Mouse (Mus musculus) hindbrain, embryonic 11.5 days (tissue): ENCODE results near the gene Fbxw4. TPM values are rescaled to one million over a fixed set of nuclear protein-coding genes. Genes with fewer than 3 reads are reported as not detected.

Source experiments
- ATAC-seq: fragments of 200-750 bp; cut with Nextera tagmentation; 2 replicates; pipeline ENCODE4 v1.8.0; 2017; ENCODE audit warnings: mild to moderate bottlenecking, moderate TSS enrichment, moderate library complexity; ENCODE audit not compliant: low FRiP score
- DNase-seq: peaks from one replicate; pipeline ENCODE4 v3.0.0-alpha.2; 2015; ENCODE audit warnings: low spot score
- H3K27ac ChIP-seq: fragments of 300-500 bp; sonication (generic); 2 replicates; pipeline ENCODE4 v1.5.1; 2014; ENCODE audit warnings: mild to moderate bottlenecking, low read depth, low read length
- H3K27me3 ChIP-seq: fragments of 300-500 bp; sonication (generic); 2 replicates; pipeline ENCODE4 v1.6.1; 2014; ENCODE audit warnings: mild to moderate bottlenecking, low read length, moderate library complexity, mixed read lengths; ENCODE audit not compliant: control insufficient read depth, insufficient read depth
- H3K36me3 ChIP-seq: fragments of 300-500 bp; sonication (generic); 2 replicates; pipeline ENCODE4 v1.6.1; 2014; ENCODE audit warnings: mild to moderate bottlenecking, low read length, moderate library complexity, mixed read lengths; ENCODE audit not compliant: control insufficient read depth, insufficient read depth
- H3K4me1 ChIP-seq: fragments of 300-500 bp; sonication (generic); replicated peaks from 2 replicates; pipeline ENCODE4 v1.6.1; 2014; ENCODE audit warnings: low read length, mixed read lengths; ENCODE audit not compliant: control insufficient read depth, insufficient read depth
- H3K4me2 ChIP-seq: fragments of 300-500 bp; sonication (generic); replicated peaks from 2 replicates; pipeline ENCODE4 v1.6.1; 2014; ENCODE audit warnings: mild to moderate bottlenecking, low read depth, low read length
- H3K4me3 ChIP-seq: fragments of 300-500 bp; sonication (generic); 2 replicates; pipeline ENCODE4 v1.5.1; 2014; ENCODE audit warnings: low read depth, low read length
- H3K9ac ChIP-seq: fragments of 300-500 bp; sonication (generic); 2 replicates; pipeline ENCODE4 v1.6.1; 2014; ENCODE audit warnings: low read depth, low read length
- H3K9me3 ChIP-seq: fragments of 300-500 bp; sonication (generic); 2 replicates; pipeline ENCODE4 v1.6.1; 2016; ENCODE audit warnings: low read length; ENCODE audit not compliant: control insufficient read depth
- WGBS: fragments of 180-500 bp; shearing (Covaris S2); extraction: QIAGEN DNeasy Blood & Tissue Kit; methylation state at CpG from one replicate; pipeline ENCODE4 v1.1.7; 2014; 5-methylcytosine and 5-hydroxymethylcytosine counted together
- polyA plus RNA-seq: library from polyadenylated mRNA; unstranded; fragments of >200 nt; fragmentation: Nextera tagmentation; extraction: Ambion mirVana; gene quantifications from 2 replicates; pipeline ENCODE4 v1.2.1, GENCODE M21; 2014

Gene Fbxw4
- polyA plus RNA-seq = 2.0 and 3.5 TPM in 2 replicates

DNA sequence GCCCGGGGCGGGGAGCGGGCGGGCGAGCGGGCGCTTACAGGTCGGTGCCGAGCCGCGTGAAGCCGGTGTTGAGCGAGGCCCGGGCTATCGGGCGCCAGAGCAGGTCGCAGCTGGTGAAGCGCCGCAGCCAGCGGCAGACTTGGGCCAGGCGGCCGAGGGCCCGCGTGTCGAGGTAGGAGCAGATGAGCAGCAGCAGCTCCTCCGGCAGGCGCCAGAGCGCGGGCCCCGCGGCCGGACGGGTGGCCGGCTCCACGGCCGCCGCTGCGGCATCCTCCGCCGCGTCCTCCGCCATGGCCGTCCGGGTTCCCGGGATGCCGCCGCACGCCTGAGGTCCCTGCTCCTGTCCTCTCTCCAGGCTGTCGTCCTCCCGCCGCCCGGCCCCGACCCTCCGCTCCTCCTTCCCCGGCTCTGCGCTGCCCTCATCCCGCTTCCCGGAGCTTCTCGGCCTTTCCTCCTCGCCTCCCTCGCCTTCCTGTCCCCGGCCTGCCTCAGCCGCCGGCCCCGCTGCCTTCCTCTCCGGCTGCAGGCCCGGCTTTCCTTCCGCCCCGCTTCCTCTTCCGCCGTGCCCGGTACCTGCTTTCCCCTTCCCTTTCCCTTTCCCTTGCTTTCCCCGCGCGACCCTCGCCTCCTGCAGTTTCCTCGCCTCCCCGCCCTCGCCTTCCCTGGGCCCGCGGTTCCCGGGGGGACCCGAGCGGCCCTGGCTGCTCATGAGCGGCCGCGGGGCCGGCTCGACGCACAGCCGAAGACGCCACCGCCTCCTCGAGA lies at the start of gene Fbxw4:
Gene Fbxw4 (minus strand): TSS at position 575 of the 765 bp plus-strand sequence.
- ATAC-seq (peak; percentile 87), DNase-seq (peak; percentile 80)
- peak within 1 kb of the TSS; percentile 83 for H3K4me2 ChIP-seq
- H3K4me3 ChIP-seq = peak within 1 kb of the TSS; percentile 79
- no peaks in the 10 kb centered on the region for H3K9me3 ChIP-seq
- WGBS = under 1% methylated on average over 57 of the region's 94 CpGs
- H3K27ac ChIP-seq = peak within 1 kb of the TSS; percentile 91
- 0 out of 2 replicates have a peak, but pooled peaks cover 2% of the 10 kb centered on the region for H3K4me1 ChIP-seq
- H3K27me3 ChIP-seq = 0 out of 2 replicates have a peak, but pooled peaks cover 3% of the 10 kb centered on the region
- no peaks in the 10 kb centered on the region for H3K36me3 ChIP-seq
- H3K9ac ChIP-seq = peak within 1 kb of the TSS; percentile 97

DNA sequence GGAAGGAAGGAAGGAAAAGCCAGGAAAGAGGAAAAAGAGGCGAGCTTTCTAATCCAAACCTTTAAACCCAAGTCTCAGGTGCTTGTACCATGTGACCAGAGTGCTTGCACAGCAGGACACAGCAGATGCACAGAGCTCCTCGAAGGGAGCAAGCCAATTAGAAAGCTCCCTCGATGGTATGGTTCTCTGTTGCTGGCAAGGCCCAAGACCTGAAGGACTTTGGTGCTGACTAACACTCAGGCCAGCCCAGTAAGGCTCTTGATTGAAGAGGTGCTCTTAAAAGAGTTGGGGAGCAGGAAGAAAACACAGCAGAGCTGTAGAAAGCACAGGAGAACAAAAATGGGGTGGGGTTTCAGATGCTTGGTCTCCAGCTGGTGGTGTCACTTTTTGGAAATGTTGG lies 48.6 kb upstream of the Fbxw4 start:
- Histone ChIP-seq H3K27me3 (peaks cover 12% of the 10 kb centered on the region), H3K36me3 (no peaks in the 10 kb centered on the region), H3K9ac (no peak overlapping the region), H3K4me3 (no peak overlapping the region), H3K27ac (no peak overlapping the region), H3K4me1 (no peaks in the 10 kb centered on the region), H3K9me3 (no peaks in the 10 kb centered on the region), H3K4me2 (no peak overlapping the region)
- ATAC-seq (no peak), DNase-seq (no peak)
- WGBS = 72% methylated on average over 3 of the region's 3 CpGs

DNA sequence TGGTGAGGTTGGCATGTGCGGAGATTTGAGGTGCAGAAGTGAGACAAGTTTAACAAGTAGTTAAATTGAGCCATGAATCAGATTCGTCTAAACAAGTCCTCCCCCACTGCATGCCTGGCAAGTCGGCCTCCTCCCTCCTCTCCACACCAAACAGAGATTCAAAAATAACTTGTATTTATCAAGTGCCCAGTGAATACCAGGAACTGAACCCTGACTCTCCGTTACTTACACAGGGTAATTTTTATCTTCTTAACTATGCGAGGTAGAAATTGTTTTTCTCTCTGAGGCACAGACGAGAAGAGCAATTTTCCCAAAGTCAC lies 36.1 kb upstream of the Fbxw4 start:
- Histone ChIP-seq H3K4me3 (no peak overlapping the region), H3K9me3 (no peaks in the 10 kb centered on the region), H3K27me3 (peaks cover 3% of the 10 kb centered on the region; the same call in 1 of the 2 replicates), H3K36me3 (no peaks in the 10 kb centered on the region), H3K27ac (no peak overlapping the region), H3K9ac (no peak overlapping the region), H3K4me1 (no peaks in the 10 kb centered on the region), H3K4me2 (no peak overlapping the region)
- ATAC-seq (no peak), DNase-seq (no peak)
- 59% methylated on average over 6 of the region's 6 CpGs for WGBS

DNA sequence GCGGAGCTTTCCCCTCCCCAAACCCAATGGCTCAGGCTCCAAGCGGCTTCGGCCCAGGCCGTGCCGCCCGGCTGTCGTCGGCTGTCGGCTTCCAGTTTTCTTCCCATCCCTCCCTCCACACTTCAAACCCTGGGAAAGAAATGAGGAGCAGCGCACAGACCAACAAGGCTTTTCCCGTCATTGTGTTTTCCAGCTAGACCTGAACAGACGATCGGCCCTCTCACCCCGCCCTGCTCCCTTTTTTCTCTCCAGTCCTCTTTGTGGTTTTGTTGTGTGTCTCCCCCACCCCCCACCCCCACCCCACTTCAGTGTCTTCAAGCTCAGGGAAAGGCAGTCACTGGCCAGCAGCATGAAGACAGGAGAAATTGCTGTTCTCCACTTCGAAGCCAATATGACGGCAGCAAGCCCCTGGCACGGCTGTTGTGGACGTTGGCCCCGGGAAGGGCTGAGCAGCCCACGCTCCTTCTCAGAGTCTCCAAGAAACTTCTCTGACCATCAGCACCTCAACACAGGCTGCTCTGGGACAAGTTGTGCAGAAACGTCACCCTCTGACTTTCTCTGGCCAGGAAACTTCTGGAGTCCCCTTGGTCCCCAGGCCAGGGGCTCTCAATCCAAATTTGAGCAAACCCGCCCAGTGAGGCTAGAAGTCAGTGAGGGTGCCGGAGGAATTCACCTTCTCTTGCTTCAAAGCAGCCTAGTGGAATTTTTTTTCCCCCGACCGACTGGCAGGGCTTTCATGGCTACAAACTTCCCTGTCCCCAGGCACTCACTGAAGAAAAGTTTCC lies 35.6 kb upstream of the Fbxw4 start:
- WGBS = 28% methylated on average over 25 of the region's 25 CpGs
- Histone ChIP-seq H3K27me3 (peaks cover 3% of the 10 kb centered on the region; the same call in 1 of the 2 replicates), H3K4me1 (no peaks in the 10 kb centered on the region), H3K27ac (no peak overlapping the region), H3K36me3 (no peaks in the 10 kb centered on the region), H3K9me3 (no peaks in the 10 kb centered on the region), H3K4me2 (no peak overlapping the region; the same call in 1 of the 2 replicates), H3K9ac (no peak overlapping the region), H3K4me3 (no peak overlapping the region)
- ATAC-seq (no peak), DNase-seq (peak; percentile 20)

DNA sequence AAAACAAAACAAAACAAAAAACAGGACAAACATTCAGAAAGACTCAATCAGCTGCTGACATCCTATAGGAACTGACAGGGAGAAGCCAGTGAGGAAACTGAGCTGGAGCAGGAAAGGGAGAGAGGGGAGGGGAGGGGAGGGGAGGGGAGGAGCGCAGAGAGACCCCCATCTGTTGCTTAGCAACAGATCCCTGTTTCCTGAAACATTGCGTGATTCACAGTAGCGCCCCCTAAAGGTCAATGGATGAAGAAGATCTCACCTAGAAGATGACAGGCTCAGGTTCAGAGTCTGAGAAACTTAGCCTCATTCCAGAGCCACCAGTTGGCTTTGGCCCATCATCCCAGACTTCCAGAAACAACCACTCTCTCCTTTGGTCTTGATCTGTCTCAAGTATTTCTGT lies 33.9 kb upstream of the Fbxw4 start:
- ATAC-seq = no peak
- no peaks in the 10 kb centered on the region for H3K4me1 ChIP-seq
- no peaks in the 10 kb centered on the region for H3K9me3 ChIP-seq
- H3K27me3 ChIP-seq = peaks cover 3% of the 10 kb centered on the region; the same call in 1 of the 2 replicates
- no peak overlapping the region for H3K9ac ChIP-seq
- no peak overlapping the region for H3K4me3 ChIP-seq
- 42% methylated on average over 3 of the region's 3 CpGs for WGBS
- no peak overlapping the region for H3K4me2 ChIP-seq
- no peak overlapping the region for H3K27ac ChIP-seq
- H3K36me3 ChIP-seq = no peaks in the 10 kb centered on the region
- DNase-seq = peak; percentile 47

DNA sequence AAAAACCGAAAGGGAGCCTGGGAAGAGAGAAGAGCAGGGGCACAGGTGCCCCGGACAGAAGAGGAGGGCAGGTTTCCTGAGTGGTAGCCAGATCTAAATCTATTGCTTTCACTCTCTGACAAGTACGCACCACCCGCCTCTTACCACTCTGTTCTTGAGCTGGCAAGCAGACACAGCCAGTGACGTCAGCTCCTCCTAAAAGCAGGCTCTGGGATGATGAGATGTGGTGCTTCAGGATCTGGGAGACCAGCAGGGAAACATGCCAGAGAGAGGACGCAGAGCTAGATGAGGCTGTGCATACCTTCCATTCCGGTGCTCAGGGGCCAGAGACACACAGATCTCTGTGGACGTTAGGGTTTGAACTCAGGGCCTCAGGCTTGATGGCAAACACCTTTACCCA lies 32.1 kb upstream of the Fbxw4 start:
- DNase-seq = no peak
- H3K4me1 ChIP-seq = no peaks in the 10 kb centered on the region

DNA sequence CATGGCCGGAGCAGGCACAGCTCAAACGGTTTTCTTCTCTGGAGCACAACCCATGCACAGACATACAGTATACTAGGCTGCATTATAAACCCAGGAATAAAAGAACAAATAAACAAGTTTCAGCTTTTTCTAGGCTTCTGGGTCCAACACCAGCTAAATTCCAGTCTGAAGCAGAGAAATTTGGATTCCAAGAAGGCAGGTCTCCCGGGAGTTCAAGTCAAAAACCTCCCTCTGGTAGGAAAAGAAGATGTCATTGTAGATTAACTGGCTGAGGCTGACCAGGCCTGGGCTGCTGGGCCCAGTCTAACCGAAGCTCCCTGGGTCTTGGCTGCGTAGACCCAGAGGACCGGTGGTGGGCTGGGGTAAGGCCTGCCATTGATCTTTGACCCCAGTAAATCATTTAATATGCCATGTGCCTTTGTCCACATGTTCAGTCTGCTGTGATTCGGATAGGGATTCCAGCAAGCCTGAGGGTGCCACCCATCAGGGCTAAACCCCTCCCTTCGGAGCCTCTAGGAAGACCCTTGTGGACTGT lies 31.0 kb upstream of the Fbxw4 start:
- ATAC-seq (no peak), DNase-seq (no peak)
- WGBS = 54% methylated on average over 8 of the region's 8 CpGs
- no peaks in the 10 kb centered on the region for H3K36me3 ChIP-seq
- H3K4me3 ChIP-seq = no peak overlapping the region
- H3K27me3 ChIP-seq = peaks cover 3% of the 10 kb centered on the region; the same call in 1 of the 2 replicates
- H3K9ac ChIP-seq = no peak overlapping the region
- H3K4me1 ChIP-seq = no peaks in the 10 kb centered on the region
- H3K4me2 ChIP-seq = no peak overlapping the region
- no peak overlapping the region for H3K27ac ChIP-seq
- no peaks in the 10 kb centered on the region for H3K9me3 ChIP-seq

More for the DNA sequence above, 32.1 kb upstream of the Fbxw4 start:
- WGBS = 95% methylated on average over 8 of the region's 8 CpGs
- ATAC-seq = no peak
- Histone ChIP-seq H3K9ac (no peak overlapping the region), H3K4me3 (no peak overlapping the region), H3K36me3 (no peaks in the 10 kb centered on the region), H3K27me3 (peaks cover 3% of the 10 kb centered on the region; the same call in 1 of the 2 replicates), H3K4me2 (no peak overlapping the region), H3K27ac (no peak overlapping the region), H3K9me3 (no peaks in the 10 kb centered on the region)

DNA sequence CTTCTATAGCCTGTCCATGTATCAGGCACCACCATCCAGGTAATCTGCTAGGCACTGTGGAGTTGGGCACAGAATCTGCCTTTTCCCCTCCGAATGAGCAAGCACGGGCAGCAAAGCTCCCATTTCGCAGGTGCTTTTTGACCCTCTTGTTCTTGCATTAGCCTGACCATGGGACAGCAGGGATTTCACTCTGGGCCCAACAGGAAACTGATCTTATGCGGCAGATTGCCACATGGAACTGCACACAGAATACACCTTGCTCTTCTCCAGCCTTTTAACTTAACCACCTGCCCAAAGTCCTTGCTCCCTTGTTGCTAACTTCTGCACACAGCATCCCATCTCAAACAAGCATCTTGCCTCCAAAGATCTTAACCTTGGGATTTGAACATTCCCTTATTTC lies 26.9 kb upstream of the Fbxw4 start:
- Histone ChIP-seq H3K27me3 (no peaks in the 10 kb centered on the region; the same call in 1 of the 2 replicates), H3K9ac (no peak overlapping the region), H3K36me3 (no peaks in the 10 kb centered on the region), H3K9me3 (no peaks in the 10 kb centered on the region), H3K4me1 (no peaks in the 10 kb centered on the region), H3K27ac (no peak overlapping the region), H3K4me3 (no peak overlapping the region), H3K4me2 (no peak overlapping the region)
- no peak for DNase-seq
- WGBS = 68% methylated on average over 4 of the region's 4 CpGs
- ATAC-seq = no peak
